Mouse (Mus musculus) CH12.LX (cell line): Measurements from ENCODE around the gene Ccdc65.

Experiments used
- CTCF ChIP-seq, 2 experiments: IDR thresholded peaks in 1 of 2; conservative IDR thresholded peaks in 1 of 2; 2 replicates each; pipeline ENCODE4 v1.5.1; 2011 to 2012; ENCODE audit warnings: low read depth in 2 of 2, low read length in 2 of 2, improper control_type of control experiment in 1 of 2, inconsistent platforms in 1 of 2, mild to moderate bottlenecking in 1 of 2, moderate library complexity in 1 of 2
- NELFE ChIP-seq: IDR thresholded peaks from 2 replicates; pipeline ENCODE4 v1.6.1; 2011; ENCODE audit warnings: low read depth, low read length, improper control_type of control experiment
- POLR2A ChIP-seq: IDR thresholded peaks from 2 replicates; pipeline ENCODE4 v1.6.1; 2011; ENCODE audit warnings: low read depth, mild to moderate bottlenecking, improper control_type of control experiment, low read length
- UBTF ChIP-seq: IDR thresholded peaks from 2 replicates; pipeline ENCODE4 v1.6.1; 2012; ENCODE audit warnings: low read depth, mild to moderate bottlenecking, inconsistent platforms, low read length, improper control_type of control experiment, moderate library complexity
- ZKSCAN1 ChIP-seq: IDR thresholded peaks from 2 replicates; pipeline ENCODE4 v1.6.1; 2012; ENCODE audit warnings: low read depth, inconsistent platforms, low read length, improper control_type of control experiment, borderline replicate concordance

GRCm38 (mm10) chr15:98722191-98722590, 14.2 kb downstream of the Ccdc65 start:
- TF ChIP-seq ZKSCAN1 (no peak), NELFE (no peak), CTCF (conservative IDR thresholded peaks at IDR 0.05 in 1 of 2, IDR thresholded peaks at IDR 0.05 in 1 of 2; ENCODE audit: low read depth in 2 of 2, low read length in 2 of 2) (no peak), POLR2A (no peak), UBTF (no peak)
